In genomic region chr12:49737100-49737499, GRCm38 (mm10) we compare ENCODE assay signal across 22 mouse cellular contexts.
A peak's percentile ranks its signal among the peaks of the same experiment; 100 is the strongest.
DNase-seq lines count a peak whose midpoint lies in the region; ATAC-seq and TF ChIP-seq lines count a peak whose summit lies in the region.
"Had no signal": no experiment of that assay in that cellular context is flagged by ENCODE, and none has a peak within 500 bp of the region (broad histone marks: within the 10 kb centered on the region; RNA-seq: fewer than 3 reads in every experiment).

No protein-coding gene starts in this region.

- no peak overlapping the region for H3K9ac ChIP-seq in intestine, embryonic 16.5 days (ENCODE audit: low read depth, low read length)
- no peak overlapping the region for H3K9ac ChIP-seq in intestine, postnatal 0 days (ENCODE audit: low read depth, low read length)
- no peak overlapping the region for H3K9ac ChIP-seq in liver, postnatal 0 days (replicated peaks)
- H3K9ac ChIP-seq: forebrain, embryonic 13.5 days had no signal

- H3K27me3 ChIP-seq in intestine, embryonic 16.5 days (replicated peaks; ENCODE audit: control insufficient read depth, insufficient read depth, low read length), result no peaks in the 10 kb centered on the region
- no peaks in the 10 kb centered on the region for H3K27me3 ChIP-seq in intestine, postnatal 0 days (replicated peaks; ENCODE audit: control insufficient read depth, insufficient read depth, low read length)
- H3K27me3 ChIP-seq in liver, postnatal 0 days (ENCODE audit: insufficient read depth, low read length), result no peaks in the 10 kb centered on the region
- H3K27me3 ChIP-seq: forebrain, embryonic 13.5 days had no signal

- 55% methylated on average over 4 of the region's 4 CpGs for WGBS in intestine, embryonic 16.5 days
- 56% methylated on average over 4 of the region's 4 CpGs for WGBS in intestine, postnatal 0 days
- WGBS in liver, postnatal 0 days (ENCODE audit: insufficient replicate concordance), result 46% methylated on average over 4 of the region's 4 CpGs

- no peak overlapping the region for H3K4me2 ChIP-seq in intestine, embryonic 16.5 days (ENCODE audit: low read depth, low read length)
- no peak overlapping the region for H3K4me2 ChIP-seq in intestine, postnatal 0 days (replicated peaks; ENCODE audit: low read depth)
- H3K4me2 ChIP-seq in liver, postnatal 0 days (ENCODE audit: low read depth, low read length), result no peak overlapping the region
- H3K4me2 ChIP-seq: forebrain, embryonic 13.5 days had no signal

- no peaks in the 10 kb centered on the region for H3K9me3 ChIP-seq in intestine, embryonic 16.5 days (ENCODE audit: control insufficient read depth, low read length)
- no peaks in the 10 kb centered on the region for H3K9me3 ChIP-seq in intestine, postnatal 0 days (ENCODE audit: control insufficient read depth)
- H3K9me3 ChIP-seq in liver, postnatal 0 days (ENCODE audit: low read length), result no peaks in the 10 kb centered on the region
- H3K9me3 ChIP-seq: forebrain, embryonic 13.5 days had no signal

- H3K4me3 ChIP-seq in intestine, embryonic 16.5 days (ENCODE audit: low read length), result no peak overlapping the region
- no peak overlapping the region for H3K4me3 ChIP-seq in intestine, postnatal 0 days (ENCODE audit: low read depth, low read length)
- H3K4me3 ChIP-seq in layer of hippocampus, adult 2 months, result no peak overlapping the region
- no peak overlapping the region for H3K4me3 ChIP-seq in liver, postnatal 0 days (ENCODE audit: low read depth, low read length)
- H3K4me3 ChIP-seq: forebrain, embryonic 13.5 days; heart, adult 2 months had no signal

- H3K36me3 ChIP-seq in intestine, embryonic 16.5 days (ENCODE audit: control insufficient read depth, insufficient read depth, low read length), result no peaks in the 10 kb centered on the region
- no peaks in the 10 kb centered on the region for H3K36me3 ChIP-seq in intestine, postnatal 0 days (ENCODE audit: control insufficient read depth, insufficient read depth)
- no peaks in the 10 kb centered on the region for H3K36me3 ChIP-seq in liver, postnatal 0 days (replicated peaks; ENCODE audit: insufficient read depth, low read length)
- H3K36me3 ChIP-seq: G1E had no signal

- DNase-seq in layer of hippocampus, adult 2 months (ENCODE audit: low spot score in 2 of 2), result peak in 1 of 2 experiments; percentile 16
- no peak for DNase-seq in layer of hippocampus, postnatal 10 days (ENCODE audit: low spot score in 2 of 2)
- DNase-seq in brain, adult 2 months (ENCODE audit: low read depth, low spot score), result peak; percentile 5
- DNase-seq in lung, postnatal 25 days (ENCODE audit: low spot score), result peak; percentile 1
- DNase-seq in liver, postnatal 0 days, result no peak
- DNase-seq: adrenal gland, postnatal 25 days; cerebellum, adult 2 months; cerebellum, postnatal 36 days; gastrocnemius, postnatal 14 days; heart, adult 2 months; heart, postnatal 4 days; layer of hippocampus, postnatal 36 days; liver; right cerebral cortex, postnatal 14 days; spleen, adult 18-20 months; thymus, postnatal 36 days had no signal

- TF ChIP-seq EP300 in liver, postnatal 0 days (IDR thresholded peaks at IDR 0.05; ENCODE audit: low read depth), result no peak

- no peak for TF ChIP-seq CTCF in intestine, postnatal 0 days (IDR thresholded peaks at IDR 0.05; ENCODE audit: low read depth)
- no peak for TF ChIP-seq CTCF in layer of hippocampus, adult 2 months (conservative IDR thresholded peaks at IDR 0.05)
- no peak for TF ChIP-seq CTCF in liver, postnatal 0 days (IDR thresholded peaks at IDR 0.05; ENCODE audit: low read depth)

- H3K4me1 ChIP-seq in intestine, embryonic 16.5 days (ENCODE audit: control insufficient read depth, insufficient read depth, low read length), result no peaks in the 10 kb centered on the region
- no peaks in the 10 kb centered on the region for H3K4me1 ChIP-seq in intestine, postnatal 0 days (replicated peaks; ENCODE audit: control insufficient read depth, insufficient read depth, low read length)
- no peaks in the 10 kb centered on the region for H3K4me1 ChIP-seq in liver, postnatal 0 days (ENCODE audit: insufficient read depth)

- peak; percentile 52 for ATAC-seq in intestine, embryonic 16.5 days
- no peak for ATAC-seq in intestine, postnatal 0 days
- ATAC-seq in liver, postnatal 0 days, result no peak
- ATAC-seq: forebrain, embryonic 13.5 days; hindbrain, postnatal 0 days; midbrain, embryonic 16.5 days had no signal

- H3K27ac ChIP-seq in intestine, embryonic 16.5 days (ENCODE audit: low read length), result no peak overlapping the region
- no peak overlapping the region for H3K27ac ChIP-seq in intestine, postnatal 0 days (ENCODE audit: low read depth, low read length)
- peak overlapping the region; percentile 73 for H3K27ac ChIP-seq in layer of hippocampus, adult 2 months
- H3K27ac ChIP-seq in liver, postnatal 0 days (ENCODE audit: low read depth), result no peak overlapping the region
- H3K27ac ChIP-seq: forebrain, embryonic 13.5 days; heart, adult 2 months; hindbrain, postnatal 0 days had no signal

Comparison
In these comparisons a context has a peak if more than half of its experiments do, and no peak if none do; other contexts are left out.
1. DNase-seq: peak in brain, adult 2 months (single experiment) and lung, postnatal 25 days (single experiment); none in layer of hippocampus, postnatal 10 days (0 of 2) and liver, postnatal 0 days (single experiment).